Mouse (Mus musculus): ENCODE results near the gene Psmg1. TPM values are rescaled to one million over a fixed set of nuclear protein-coding genes. Genes with fewer than 3 reads are reported as not detected.
"Not testable (repeated sequence)": the region's sequence is repeated elsewhere in the genome, so short reads cannot be mapped to it uniquely, and the experiment has no call there.

Psmg1 gene
- polyA plus RNA-seq, 1 experiment from 2014 or later: 65.2 TPM

DNA sequence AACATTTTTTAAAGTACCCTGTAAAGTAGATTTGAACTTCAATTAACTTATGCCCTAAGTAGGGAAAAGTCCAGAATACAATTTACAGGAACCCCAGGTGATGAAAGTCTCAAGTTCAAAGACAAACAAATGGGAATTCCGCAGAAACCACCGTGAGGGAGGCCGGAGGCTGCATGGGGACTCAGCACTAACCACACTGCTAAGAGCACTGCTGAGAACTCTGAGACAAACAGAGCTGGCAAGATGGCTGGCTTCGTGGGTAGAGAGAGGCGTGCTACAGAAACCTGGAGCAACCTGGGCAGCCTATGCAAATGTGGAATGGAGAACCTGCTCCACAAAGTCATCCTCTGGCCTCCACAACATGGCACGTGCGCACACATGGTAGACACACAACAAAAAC, 5.4 kb upstream of the Psmg1 start:
- peaks cover 40% of the 10 kb centered on the region for H3K36me3 ChIP-seq
- no peak overlapping the region for H3K9ac ChIP-seq
- 79% methylated on average over 7 of the region's 7 CpGs for WGBS
- ATAC-seq (replicated peaks; ENCODE audit: insufficient number of reproducible peaks, insufficient read depth, low FRiP score, low read depth): no peak
- H3K4me3 ChIP-seq: no peak overlapping the region
- no peak overlapping the region for H3K4me2 ChIP-seq
- no peaks in the 10 kb centered on the region for H3K27me3 ChIP-seq
- peaks cover 5% of the 10 kb centered on the region; the same call in 1 of the 2 replicates for H3K4me1 ChIP-seq (replicated peaks)
- no peaks in the 10 kb centered on the region for H3K9me3 ChIP-seq (replicated peaks)
- H3K27ac ChIP-seq: no peak overlapping the region

DNA sequence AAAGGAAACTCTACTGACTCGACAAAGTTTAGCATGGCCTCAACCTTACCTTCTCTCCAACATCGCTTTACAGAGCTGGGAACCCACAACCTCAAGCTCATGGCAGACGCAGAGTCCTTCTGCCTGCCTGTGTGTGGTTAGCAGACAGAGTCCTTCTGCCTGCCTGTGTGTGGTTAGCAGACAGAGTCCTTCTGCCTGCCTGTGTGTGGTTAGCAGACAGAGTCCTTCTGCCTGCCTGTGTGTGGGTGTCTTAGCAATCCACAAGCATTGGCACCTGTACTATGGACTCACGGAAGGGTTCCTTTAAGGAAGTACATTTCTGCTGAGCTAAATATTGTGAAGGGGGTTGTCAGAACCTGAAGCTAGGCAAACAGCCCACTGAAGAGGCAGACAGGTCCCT, 3.8 kb upstream of the Psmg1 start:
- H3K36me3 ChIP-seq: peaks cover 30% of the 10 kb centered on the region; the same call in 1 of the 2 replicates
- not testable (repeated sequence) for H3K27me3 ChIP-seq; ATAC-seq (replicated peaks; ENCODE audit: insufficient number of reproducible peaks, insufficient read depth, low FRiP score, low read depth); H3K9me3 ChIP-seq (replicated peaks); H3K9ac ChIP-seq; H3K4me2 ChIP-seq; H3K27ac ChIP-seq; H3K4me3 ChIP-seq
- WGBS: 79% methylated on average over 4 of the region's 4 CpGs
- peaks cover 11% of the 10 kb centered on the region for H3K4me1 ChIP-seq (replicated peaks)

DNA sequence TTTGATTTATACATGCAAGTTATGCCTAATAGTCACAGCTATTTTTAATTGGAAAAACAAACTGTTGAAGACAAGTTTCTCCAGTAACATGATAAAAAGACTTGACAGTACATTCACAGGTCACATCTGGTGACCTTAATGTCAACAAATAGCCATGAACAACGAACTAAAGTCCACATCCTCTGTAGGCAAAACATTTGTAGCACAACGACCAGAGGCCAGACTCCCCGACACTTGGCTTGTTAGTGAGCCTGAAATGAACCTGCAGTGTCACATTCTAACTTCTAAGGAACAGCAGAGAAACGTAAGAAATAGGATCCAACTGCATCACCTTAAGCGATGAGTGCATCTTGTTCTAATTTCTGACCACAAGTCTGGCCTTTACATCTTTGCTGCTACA, 1.8 kb upstream of the Psmg1 start:
- 64% methylated on average over 5 of the region's 5 CpGs for WGBS
- Histone ChIP-seq H3K4me1 (replicated peaks) (peaks cover 11% of the 10 kb centered on the region), H3K27me3 (no peaks in the 10 kb centered on the region), H3K9me3 (replicated peaks) (no peaks in the 10 kb centered on the region), H3K9ac (no peak overlapping the region), H3K36me3 (peaks cover 23% of the 10 kb centered on the region; the same call in 1 of the 2 replicates), H3K4me3 (no peak overlapping the region), H3K27ac (no peak overlapping the region), H3K4me2 (no peak overlapping the region)
- no peak for ATAC-seq (replicated peaks; ENCODE audit: insufficient number of reproducible peaks, insufficient read depth, low FRiP score, low read depth)

DNA sequence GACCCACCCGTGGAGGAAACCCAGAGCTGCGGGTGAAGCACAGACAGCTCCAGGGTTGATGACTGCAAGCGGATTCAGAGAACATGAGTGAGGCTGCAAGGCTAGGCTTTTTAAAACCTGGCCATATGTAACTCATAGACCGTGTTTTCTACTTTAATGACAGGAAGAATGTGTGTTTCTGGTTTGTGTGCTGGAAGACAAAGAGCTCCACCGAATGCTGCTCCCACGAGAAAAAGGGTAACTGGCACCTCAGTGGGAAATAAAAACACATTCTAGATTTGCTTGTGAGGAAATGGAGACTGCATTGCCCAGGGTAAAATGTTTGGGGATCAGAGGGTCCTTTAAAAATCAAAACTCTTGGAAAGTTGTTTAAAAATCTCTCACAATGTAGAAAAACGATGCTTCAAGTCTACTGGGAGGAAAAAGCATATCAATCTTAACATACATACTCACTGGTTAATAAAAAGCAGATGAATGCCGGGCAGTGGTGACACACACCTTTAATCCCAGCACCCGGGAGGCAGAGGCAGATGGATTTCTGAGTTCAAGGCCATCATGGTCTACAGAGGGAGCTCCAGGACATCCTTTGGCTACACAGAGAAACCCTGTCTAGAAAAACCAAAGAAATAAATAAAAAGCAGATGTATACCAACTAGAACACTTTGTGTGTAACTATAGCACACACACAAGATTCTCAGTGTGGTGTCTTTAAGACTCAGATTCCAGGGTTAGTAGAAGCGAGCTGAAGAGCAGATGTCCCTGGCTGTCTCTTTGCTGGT, 551 bp upstream of the Psmg1 start:
- Histone ChIP-seq H3K4me1 (replicated peaks) (peaks cover 11% of the 10 kb centered on the region), H3K27me3 (no peaks in the 10 kb centered on the region), H3K4me2 (peak overlapping the region; percentile 72), H3K36me3 (peaks cover 26% of the 10 kb centered on the region; the same call in 1 of the 2 replicates), H3K4me3 (peak overlapping the region; percentile 75), H3K9ac (peak overlapping the region; percentile 73), H3K27ac (peak overlapping the region; percentile 86), H3K9me3 (replicated peaks) (no peaks in the 10 kb centered on the region)
- no peak for ATAC-seq (replicated peaks; ENCODE audit: insufficient number of reproducible peaks, insufficient read depth, low FRiP score, low read depth)
- WGBS: 8% methylated on average over 10 of the region's 10 CpGs

DNA sequence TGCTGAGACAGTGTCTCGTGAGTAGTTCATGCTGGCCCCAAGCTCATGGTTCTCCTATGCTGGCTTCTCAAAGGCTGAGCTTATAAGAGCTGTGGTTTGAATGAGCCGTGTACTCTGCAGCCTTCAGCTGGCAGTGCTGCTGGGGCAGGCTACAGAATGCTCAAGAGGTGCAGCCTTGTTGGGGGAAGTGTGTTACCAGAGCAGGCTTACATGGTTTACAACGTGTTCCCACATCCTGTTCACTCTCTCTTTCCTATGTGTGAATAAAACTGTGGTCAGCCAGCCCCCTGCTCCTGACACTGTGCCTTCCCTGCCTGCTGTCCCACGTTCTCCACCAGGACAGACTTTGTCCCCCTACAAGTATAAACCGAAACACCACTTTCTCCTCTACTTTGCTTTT, 5.8 kb downstream of the Psmg1 start:
- WGBS: 74% methylated on average over 5 of the region's 5 CpGs

DNA sequence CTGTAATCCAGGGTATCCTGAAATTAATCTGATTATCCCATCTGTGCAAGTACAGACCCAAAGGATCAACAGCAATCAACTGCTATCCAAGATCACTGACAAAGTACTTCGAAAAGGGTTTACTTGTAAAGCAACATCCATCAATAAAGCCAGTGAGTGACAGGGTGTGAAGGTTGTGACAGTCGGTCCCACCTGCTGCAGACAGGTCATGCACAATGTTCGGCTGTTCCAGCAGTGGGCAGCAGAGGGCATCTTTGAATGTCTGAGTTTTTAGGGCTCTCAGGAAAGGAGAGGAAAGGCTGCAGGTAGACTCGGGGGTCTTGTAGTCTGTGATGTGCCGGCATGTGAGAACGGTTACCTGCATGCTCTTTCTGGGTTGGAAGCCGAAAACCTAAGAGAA, 7.2 kb downstream of the Psmg1 start:
- Histone ChIP-seq H3K4me1 (replicated peaks) (no peaks in the 10 kb centered on the region), H3K36me3 (peaks cover 46% of the 10 kb centered on the region)
- WGBS: 75% methylated on average over 7 of the region's 7 CpGs

More for the DNA sequence above, 5.8 kb downstream of the Psmg1 start:
- peaks cover 44% of the 10 kb centered on the region for H3K36me3 ChIP-seq
- no peak overlapping the region for H3K27ac ChIP-seq
- no peak for ATAC-seq (replicated peaks; ENCODE audit: insufficient number of reproducible peaks, insufficient read depth, low FRiP score, low read depth)
- H3K4me1 ChIP-seq (replicated peaks): peaks cover 2% of the 10 kb centered on the region
- H3K9ac ChIP-seq: no peak overlapping the region
- H3K4me2 ChIP-seq: no peak overlapping the region
- no peaks in the 10 kb centered on the region for H3K9me3 ChIP-seq (replicated peaks)
- H3K4me3 ChIP-seq: no peak overlapping the region
- H3K27me3 ChIP-seq: no peaks in the 10 kb centered on the region

DNA sequence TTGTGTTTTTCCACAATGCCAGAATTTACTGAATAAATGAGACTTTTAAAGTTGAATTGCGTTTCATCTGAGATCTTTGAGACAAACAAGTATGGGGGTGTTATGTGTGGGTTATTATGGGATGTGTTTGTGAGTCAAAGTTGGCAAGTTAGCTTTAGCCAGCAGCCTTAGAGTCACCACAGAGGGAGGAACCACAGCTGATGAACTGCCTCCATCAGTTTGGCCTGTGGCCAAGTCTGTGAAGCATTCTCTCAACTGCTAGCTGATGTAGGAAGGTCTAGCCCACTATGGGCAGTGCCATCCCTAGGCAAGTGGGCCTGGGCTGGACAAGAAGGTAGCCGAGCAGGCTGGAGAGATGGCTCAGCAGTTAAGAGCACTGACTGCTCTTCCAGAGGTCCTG, 19.9 kb downstream of the Psmg1 start:
- H3K27ac ChIP-seq: no peak overlapping the region
- no peak overlapping the region for H3K4me3 ChIP-seq
- WGBS: 85% methylated on average over 2 of the region's 2 CpGs
- H3K4me1 ChIP-seq (replicated peaks): 0 out of 2 replicates have a peak, but pooled peaks cover 2% of the 10 kb centered on the region
- no peaks in the 10 kb centered on the region for H3K9me3 ChIP-seq (replicated peaks)
- no peaks in the 10 kb centered on the region for H3K36me3 ChIP-seq
- H3K27me3 ChIP-seq: no peaks in the 10 kb centered on the region
- H3K4me2 ChIP-seq: no peak overlapping the region
- ATAC-seq (replicated peaks; ENCODE audit: insufficient number of reproducible peaks, insufficient read depth, low FRiP score, low read depth): no peak
- no peak overlapping the region for H3K9ac ChIP-seq

More for the DNA sequence above, 7.2 kb downstream of the Psmg1 start:
- Histone ChIP-seq H3K27me3 (no peaks in the 10 kb centered on the region), H3K9me3 (replicated peaks) (no peaks in the 10 kb centered on the region), H3K9ac (no peak overlapping the region), H3K4me3 (no peak overlapping the region), H3K27ac (no peak overlapping the region), H3K4me2 (no peak overlapping the region)
- ATAC-seq (replicated peaks; ENCODE audit: insufficient number of reproducible peaks, insufficient read depth, low FRiP score, low read depth): no peak

GRCm38 (mm10) chr16:95967455-95967854, 23.3 kb downstream of the Psmg1 start:
- no peak overlapping the region for H3K27ac ChIP-seq
- ATAC-seq (replicated peaks; ENCODE audit: insufficient number of reproducible peaks, insufficient read depth, low FRiP score, low read depth): no peak
- no peaks in the 10 kb centered on the region for H3K9me3 ChIP-seq (replicated peaks)
- 53% methylated on average over 11 of the region's 11 CpGs for WGBS
- 0 out of 2 replicates have a peak, but pooled peaks cover 2% of the 10 kb centered on the region for H3K4me1 ChIP-seq (replicated peaks)
- no peak overlapping the region for H3K9ac ChIP-seq
- H3K27me3 ChIP-seq: no peaks in the 10 kb centered on the region
- H3K36me3 ChIP-seq: no peaks in the 10 kb centered on the region
- no peak overlapping the region for H3K4me2 ChIP-seq
- H3K4me3 ChIP-seq: no peak overlapping the region

GRCm38 (mm10) chr16:95964427-95965023, 26.2 kb downstream of the Psmg1 start:
- H3K9me3 ChIP-seq (replicated peaks): no peaks in the 10 kb centered on the region
- no peak overlapping the region for H3K27ac ChIP-seq
- ATAC-seq (replicated peaks; ENCODE audit: insufficient number of reproducible peaks, insufficient read depth, low FRiP score, low read depth): no peak
- H3K36me3 ChIP-seq: no peaks in the 10 kb centered on the region
- H3K27me3 ChIP-seq: no peaks in the 10 kb centered on the region
- H3K4me1 ChIP-seq (replicated peaks): no peaks in the 10 kb centered on the region
- H3K4me3 ChIP-seq: no peak overlapping the region
- H3K4me2 ChIP-seq: peak overlapping the region; percentile 37
- H3K9ac ChIP-seq: no peak overlapping the region
- WGBS: 27% methylated on average over 11 of the region's 11 CpGs

- ATAC-seq (replicated peaks; ENCODE audit: insufficient number of reproducible peaks, insufficient read depth, low FRiP score, low read depth): not testable (repeated sequence)
These were observed 29.3 kb downstream of the Psmg1 start for GRCm38 (mm10) chr16:95961484-95961883.

DNA sequence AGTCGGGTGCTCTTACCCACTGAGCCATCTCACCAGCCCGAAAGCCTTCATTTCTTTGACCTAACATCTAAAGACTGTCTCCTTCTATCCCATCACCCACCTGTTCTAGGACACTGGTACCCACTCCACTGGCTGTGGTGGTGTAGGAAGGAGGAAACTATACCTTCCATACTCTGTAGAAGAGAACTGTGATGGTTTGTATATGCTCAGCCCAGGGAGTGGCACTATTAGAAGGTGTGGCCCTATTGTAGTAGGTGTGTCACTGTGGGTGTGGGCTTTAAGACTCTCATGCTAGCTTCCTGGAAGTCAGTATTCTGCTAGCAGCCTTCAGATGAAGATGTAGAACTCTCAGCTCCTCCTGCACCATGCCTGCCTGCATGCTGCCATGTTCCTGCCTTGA, 30.1 kb downstream of the Psmg1 start:
- H3K27ac ChIP-seq; H3K36me3 ChIP-seq; H3K4me3 ChIP-seq; ATAC-seq (replicated peaks; ENCODE audit: insufficient number of reproducible peaks, insufficient read depth, low FRiP score, low read depth); H3K4me1 ChIP-seq (replicated peaks); H3K9ac ChIP-seq; H3K4me2 ChIP-seq; H3K9me3 ChIP-seq (replicated peaks); H3K27me3 ChIP-seq: not testable (repeated sequence)
- 87% methylated on average over 2 of the region's 2 CpGs for WGBS

More at GRCm38 (mm10) chr16:95961484-95961883, 29.3 kb downstream of the Psmg1 start:
- not testable (repeated sequence) for H3K36me3 ChIP-seq; H3K9me3 ChIP-seq (replicated peaks); H3K27ac ChIP-seq; H3K4me2 ChIP-seq; H3K27me3 ChIP-seq; H3K4me1 ChIP-seq (replicated peaks); H3K4me3 ChIP-seq; H3K9ac ChIP-seq
- WGBS: 74% methylated on average over 1 of the region's 1 CpGs

GRCm38 (mm10) chr16:95958080-95958479, 32.7 kb downstream of the Psmg1 start:
- Histone ChIP-seq H3K4me2 (no peak overlapping the region), H3K4me3 (no peak overlapping the region), H3K9ac (no peak overlapping the region), H3K9me3 (replicated peaks) (no peaks in the 10 kb centered on the region), H3K27ac (no peak overlapping the region), H3K27me3 (no peaks in the 10 kb centered on the region), H3K4me1 (replicated peaks) (no peaks in the 10 kb centered on the region), H3K36me3 (no peaks in the 10 kb centered on the region)
- 80% methylated on average over 8 of the region's 8 CpGs for WGBS
- no peak for ATAC-seq (replicated peaks; ENCODE audit: insufficient number of reproducible peaks, insufficient read depth, low FRiP score, low read depth)

All from heart, embryonic 15.5 days (tissue).